Mouse (Mus musculus): ENCODE results near the gene Ubfd1.

The Ubfd1 gene

DNA sequence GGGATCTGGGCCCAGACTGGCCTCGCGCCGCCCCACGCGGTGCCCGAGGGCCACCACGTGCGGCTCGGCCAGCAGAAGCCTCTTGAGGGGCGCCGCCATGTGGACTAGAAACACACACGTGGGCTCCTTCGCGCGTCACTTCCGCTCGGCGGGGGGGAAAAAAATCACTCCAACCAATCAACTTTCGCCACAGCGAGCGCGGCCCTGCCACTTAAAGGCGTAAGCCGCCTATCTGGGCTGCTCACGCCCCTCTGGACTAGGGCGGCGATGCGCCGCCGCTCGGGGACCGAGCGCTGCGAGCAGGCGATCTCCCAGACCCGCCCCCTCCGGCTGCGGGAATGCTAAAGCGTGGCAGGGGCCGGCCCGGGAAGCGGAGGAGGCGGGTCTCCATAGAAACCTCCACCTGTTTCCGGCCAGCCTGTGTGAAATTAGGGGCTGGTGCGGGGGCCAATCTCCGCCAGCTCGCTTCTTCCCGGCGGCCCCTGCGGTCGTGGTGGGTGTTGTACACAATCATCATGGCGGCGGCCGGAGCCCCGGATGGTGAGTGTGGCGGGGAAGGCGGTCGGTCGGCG, at the start of gene Ubfd1, which contains the start of gene Ears2:
TSS of gene Ubfd1 (plus strand) at position 231 of the 572 bp plus-strand sequence.
TSS of gene Ears2 (minus strand) at position 319 of the 572 bp plus-strand sequence.
- peak; percentile 83 to 90 for DNase-seq

DNA sequence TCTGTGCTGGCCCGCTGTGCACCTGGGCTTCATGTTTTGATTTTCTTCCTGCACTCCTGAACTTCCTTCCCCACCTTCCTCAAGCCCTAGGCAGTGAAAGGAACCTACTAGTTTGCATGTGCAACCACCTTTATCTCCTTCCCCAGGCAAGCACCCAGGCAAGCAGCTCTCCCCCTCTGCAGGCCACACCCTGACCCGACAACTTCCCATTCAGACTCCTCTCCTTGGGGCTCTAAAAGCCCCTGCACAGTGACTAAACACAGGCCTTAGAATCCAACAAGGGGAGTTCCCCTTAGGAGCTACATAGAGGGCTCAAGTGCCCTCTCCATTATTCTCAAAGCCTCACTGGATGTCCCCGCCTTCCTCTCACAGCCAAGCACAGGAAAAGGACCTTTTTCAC, 48.7 kb upstream of the Ubfd1 start:
- DNase-seq: peak in 1 of 2 experiments; percentile 20

DNA sequence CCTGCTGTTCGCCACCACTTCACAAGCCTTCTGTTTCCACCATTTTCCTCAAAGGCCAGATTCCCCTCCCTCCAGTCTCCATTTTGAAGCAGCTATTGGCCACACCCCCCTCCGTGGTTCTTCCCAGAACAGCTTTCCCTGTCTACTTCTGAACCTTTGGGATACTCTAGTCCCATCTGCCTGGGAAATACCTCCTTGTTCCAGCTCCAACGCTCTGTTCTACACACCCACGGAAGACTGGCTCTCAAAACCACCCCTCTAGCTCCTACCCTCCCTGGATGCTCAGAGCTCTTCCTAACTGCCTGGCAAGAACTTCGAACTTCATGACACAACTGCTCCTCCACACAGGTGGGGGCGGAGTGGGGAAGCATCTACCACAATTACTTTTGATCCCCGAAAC, 48.0 kb upstream of the Ubfd1 start:
- DNase-seq: no peak

DNA sequence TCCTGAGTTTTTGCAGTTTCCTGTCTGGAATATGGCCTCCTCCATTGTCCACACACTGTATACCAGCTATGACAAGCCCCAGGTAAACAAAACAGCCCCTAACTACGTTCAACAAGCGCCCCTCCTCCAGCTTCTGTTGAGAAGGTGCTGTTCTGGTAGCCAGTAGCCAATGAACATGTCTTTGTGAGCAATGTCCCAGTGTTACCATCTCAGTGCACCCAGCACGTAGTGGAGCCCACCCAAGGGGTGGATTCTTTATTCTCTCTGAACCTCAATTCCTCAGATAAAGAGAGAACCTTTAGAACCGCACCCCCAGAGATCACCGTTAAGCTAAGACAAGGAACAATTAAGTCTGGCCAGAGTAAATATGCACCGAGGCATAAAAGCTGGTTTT, 46.7 kb upstream of the Ubfd1 start:
- no peak for DNase-seq

DNA sequence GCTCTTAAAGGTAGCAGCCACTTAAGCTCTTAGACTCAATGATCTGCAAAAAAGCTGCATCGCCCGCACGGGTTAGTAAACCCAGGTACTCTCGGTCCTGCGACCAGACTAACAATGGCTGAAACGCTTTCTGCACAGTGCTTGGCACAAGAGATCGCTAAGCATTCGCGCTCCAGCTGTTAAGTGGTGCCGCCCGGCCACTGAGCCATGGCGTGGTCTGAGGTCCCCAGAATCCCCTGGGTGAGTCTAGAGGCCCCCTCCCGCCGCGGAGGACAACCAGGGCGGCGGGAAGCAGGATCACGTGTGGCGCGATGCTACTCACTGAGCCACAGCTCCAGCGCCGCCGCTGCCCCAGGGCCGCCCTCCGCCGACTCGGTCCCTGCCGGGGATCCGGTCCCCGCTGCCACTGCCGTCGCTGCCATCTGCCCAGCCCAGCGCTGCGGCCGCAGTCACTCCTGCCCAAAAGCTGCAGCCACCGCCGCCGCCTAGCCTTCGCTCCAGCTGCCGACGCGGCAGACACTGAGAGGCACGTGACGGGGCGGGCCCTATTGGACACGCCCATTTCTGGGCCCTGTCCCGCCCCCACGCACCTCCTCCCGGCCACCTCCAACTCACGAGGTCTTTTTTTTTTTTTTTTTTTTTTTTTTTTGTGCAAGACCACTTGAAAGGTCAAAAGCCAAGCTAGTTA, 46.2 kb upstream of the Ubfd1 start, which contains the start of gene Gga2:
TSS of gene Gga2 (minus strand) at position 556 of the 688 bp plus-strand sequence.
- DNase-seq: peak; percentile 72 to 75

DNA sequence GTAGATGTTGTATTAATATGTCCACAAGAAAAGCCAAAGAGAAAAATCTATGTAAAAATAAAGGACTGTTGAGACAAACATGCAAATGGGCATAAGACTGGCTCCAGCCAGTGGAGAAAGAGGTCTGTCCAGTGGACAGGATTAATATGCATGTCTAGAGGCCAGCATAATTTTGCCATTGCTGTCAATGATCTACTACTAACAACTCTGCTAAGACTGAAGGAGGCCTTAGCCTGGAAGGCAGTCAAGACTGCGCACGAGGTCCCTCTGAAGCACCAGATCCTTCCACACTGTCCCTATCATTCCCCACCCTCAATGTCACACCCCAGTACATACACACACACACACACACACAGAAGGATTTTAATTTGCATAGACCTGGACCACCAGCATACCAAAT, 44.8 kb upstream of the Ubfd1 start:
- no peak for DNase-seq

DNA sequence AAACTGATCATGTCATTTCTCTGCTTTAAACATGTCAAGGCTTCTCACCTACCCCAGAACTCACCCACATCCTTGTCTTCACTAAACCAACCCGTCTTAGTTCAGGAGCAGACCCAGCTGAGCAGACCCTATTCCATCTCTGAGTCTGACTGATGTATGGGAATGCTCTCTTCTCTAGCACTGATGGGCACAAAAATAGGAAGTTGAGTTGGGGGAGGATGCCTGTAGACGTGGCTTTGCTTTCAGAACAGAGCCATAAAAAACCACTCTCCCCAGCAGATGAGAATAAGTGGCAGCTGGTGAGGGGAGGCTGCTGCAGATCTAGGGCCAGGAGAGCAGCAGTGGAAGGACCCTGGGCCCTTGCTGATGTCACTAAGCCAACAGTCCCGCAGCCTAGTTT, 33.6 kb upstream of the Ubfd1 start:
- DNase-seq: no peak

DNA sequence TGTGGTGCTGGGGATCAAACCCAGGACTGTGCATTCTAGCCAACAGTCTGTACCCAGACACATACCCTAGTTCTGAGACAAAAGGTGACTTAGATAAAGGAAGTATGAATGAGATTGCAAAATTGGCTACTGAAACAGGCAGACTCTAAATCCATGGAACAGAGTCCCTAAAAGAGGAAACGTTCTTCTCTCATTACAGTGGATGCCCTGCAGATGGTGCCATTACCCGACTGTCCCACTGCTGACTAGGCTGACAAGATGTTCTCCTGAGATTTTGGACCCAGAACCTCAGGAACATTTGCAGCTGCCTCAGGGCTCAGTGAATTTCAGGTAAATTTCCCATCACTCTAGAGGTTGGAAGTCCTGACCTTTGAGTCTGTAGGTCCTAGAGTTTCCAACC, 32.6 kb upstream of the Ubfd1 start:
- no peak for DNase-seq

DNA sequence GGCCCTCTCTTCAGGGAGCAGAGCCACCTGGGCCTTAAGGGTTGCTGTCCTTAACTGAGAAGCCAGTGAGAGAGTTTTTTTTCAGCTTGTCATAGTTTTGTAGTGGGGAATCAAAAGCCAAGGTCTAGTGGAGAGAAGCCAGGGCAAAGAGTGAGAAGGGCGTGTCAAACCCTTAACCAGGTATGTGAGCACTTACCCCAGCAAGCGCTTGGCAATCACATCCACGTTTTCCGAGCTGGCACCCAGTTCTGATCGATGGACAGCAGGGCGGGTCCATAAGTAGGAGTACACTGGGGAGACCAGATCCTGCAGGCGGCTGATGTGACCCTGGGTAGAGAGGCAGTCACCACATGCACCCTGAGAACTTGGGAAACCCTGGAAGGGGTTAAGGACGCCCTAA, 22.9 kb upstream of the Ubfd1 start:
- DNase-seq: no peak

DNA sequence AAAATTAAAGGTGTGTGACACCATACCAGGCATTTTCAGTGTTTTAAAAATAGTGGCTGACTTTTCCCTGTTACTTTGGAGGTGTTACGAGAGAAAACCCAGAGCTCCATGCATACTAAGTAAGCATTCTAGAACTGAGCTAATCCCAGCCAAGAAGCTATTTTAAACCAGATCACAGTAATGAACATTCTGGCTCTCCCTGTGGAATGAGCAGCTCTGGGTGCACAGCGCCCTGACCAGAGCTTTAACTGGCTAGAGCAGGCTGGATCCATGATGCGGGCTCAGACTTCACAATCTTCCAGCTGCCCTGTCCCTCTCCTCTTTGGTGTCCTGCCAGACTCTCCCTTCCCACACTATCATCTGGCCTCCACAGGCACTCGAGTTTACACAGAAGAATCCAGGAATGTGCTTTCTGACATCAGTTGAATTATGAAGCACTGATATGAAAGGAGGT, 21.8 kb upstream of the Ubfd1 start:
- no peak for DNase-seq

DNA sequence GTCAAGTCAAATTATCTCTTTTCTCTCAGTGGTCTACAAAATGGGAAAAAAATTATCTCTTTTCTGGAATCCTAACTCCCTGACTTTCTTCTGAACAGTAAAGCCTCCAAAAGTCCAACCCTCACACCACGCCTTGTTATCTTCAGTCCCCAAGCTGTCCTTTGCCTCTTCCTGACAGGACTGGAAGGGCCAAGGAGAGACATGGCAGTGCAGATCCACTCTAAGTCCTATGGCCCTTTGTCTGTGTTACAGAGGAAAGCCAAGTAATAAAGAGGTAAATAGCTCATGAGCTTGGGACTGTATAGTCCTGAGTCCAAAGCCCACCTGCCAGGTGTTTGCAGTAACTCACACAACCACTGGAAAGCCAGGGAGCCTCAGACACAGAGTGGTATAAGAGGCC, 21.3 kb upstream of the Ubfd1 start:
- DNase-seq: no peak

DNA sequence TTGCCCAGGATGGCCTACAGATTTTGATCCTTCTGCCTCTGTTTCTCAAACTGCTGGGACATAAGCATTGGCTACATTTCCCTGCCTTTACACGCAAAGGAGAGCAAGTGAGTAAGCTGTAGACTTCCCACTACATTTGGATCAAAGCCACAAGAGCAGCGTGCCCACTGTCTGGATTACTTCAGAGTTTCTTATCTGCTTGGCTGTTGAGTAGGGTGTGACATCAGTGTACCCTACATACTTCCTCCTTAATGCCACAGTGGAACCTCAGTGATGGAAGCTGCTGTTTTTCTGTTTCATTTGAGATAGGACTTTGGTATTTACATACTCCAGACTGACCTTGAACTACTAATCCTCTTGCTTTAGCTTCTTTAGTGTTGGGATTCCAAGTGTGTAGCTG, 20.2 kb upstream of the Ubfd1 start:
- DNase-seq: no peak

DNA sequence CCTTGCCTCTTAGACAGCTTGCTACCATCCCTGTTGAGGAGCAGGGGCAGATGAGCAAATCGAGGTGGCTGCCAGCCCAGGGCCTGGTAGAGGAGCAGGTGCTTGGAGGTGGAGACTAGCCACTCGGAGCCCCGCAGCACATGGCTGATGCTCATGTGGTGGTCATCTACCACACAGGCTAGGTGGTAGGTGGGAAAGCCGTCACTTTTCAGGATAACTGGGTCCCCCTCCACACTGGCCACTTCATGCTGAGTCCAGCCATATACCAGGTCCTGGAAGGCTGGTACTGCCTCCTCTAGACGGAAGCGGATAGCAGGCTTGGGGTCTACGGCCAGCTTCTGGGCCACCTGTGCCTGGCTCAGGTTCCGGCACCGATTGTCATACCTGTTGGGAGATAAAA, 18.8 kb upstream of the Ubfd1 start:
- DNase-seq: no peak

DNA sequence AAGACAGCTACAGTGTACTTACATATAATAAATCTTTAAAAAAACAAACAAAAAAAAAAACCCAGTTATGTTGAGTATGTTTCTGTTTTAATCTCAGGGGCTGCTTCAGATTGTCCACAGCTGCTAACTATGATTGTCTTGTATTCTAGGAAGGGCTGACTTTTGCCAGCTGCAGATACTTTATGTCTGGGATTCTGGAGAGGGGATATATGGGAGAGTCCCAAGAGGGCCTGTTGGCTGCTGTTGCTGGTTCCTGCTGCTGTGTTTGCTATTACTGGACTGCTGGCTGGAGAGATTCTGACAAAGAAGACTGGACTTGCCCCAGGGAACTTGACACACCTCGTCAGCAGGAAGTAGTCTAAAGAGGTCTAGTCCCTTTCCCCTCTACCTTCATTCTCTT, 16.1 kb upstream of the Ubfd1 start:
- DNase-seq: no peak

DNA sequence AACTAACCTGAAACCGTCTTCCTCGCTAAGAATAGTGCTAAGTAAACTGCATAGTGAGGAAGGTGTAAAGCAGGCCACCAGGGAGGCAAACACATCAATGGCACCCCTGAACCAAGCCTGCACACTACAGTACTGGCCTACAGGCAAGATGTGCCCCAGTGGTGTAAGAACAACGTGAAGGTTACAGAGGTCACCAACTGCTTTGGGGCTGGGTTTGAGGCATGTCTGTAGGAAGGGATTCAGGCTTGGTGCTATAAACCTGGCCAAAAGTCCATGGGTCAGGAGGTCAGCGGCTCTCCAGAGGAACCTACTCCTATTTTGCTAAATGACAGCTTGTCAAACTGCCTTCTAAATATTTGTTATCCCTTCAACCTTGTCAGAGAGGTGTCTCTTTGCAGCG, 10.3 kb upstream of the Ubfd1 start:
- DNase-seq: no peak

DNA sequence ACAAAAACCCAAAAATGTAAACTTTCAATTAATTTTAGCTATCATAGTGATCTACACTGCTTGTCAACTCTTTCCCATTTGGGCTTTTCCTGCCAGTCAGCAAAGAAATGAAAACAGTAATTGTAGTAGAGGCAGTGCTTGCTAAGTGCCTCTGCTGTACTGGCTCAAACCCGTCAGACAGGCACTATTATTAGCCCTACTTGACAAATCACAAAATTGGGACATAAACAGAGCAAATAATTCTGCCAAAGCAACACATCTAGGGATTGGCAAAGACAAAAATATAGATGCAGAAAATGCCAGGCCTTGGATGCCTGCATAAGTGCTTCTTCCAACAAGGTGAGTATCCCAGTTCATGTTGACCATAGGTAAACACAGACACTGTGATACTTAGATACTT, 1.3 kb upstream of the Ubfd1 start:
- DNase-seq: no peak

DNA sequence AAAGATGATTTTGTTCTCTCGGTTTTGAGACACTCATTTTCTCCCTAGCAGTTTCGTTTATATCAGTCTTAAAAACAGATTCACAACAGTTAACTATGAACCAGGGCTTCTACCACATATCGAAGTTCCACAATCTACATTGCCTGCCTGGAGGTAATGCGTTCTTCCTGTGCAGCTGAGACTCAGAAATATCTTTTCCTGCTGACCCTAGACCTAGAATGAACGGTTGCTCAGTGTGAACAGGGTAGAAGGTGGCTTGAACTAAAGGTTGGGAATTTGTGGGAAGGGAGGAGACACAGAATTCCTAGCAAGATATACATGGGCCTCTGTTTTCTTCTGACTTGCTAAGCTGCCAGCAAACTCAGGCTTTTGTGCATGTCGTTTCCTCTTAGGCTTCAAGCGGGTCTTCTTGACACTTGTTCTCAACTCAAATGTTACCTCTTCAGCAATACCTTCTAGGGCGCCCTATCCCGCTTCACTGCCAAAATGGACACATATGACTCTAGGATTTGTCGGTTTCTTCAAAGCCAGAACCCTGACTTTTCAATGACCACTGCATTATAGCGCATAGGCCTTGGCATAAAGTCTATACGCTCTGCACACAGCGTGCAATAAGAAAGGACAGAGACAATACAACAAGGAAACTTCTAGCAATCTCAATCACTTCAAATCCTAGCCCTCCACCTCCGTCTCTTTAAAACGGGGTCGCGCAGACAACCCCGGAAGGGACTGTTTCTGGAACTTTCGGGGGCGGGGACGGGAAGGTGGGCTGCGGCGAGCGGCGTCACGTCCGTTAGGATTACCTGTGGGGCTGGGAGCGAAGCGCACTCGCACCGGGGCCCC, 652 bp upstream of the Ubfd1 start:
- DNase-seq: no peak

DNA sequence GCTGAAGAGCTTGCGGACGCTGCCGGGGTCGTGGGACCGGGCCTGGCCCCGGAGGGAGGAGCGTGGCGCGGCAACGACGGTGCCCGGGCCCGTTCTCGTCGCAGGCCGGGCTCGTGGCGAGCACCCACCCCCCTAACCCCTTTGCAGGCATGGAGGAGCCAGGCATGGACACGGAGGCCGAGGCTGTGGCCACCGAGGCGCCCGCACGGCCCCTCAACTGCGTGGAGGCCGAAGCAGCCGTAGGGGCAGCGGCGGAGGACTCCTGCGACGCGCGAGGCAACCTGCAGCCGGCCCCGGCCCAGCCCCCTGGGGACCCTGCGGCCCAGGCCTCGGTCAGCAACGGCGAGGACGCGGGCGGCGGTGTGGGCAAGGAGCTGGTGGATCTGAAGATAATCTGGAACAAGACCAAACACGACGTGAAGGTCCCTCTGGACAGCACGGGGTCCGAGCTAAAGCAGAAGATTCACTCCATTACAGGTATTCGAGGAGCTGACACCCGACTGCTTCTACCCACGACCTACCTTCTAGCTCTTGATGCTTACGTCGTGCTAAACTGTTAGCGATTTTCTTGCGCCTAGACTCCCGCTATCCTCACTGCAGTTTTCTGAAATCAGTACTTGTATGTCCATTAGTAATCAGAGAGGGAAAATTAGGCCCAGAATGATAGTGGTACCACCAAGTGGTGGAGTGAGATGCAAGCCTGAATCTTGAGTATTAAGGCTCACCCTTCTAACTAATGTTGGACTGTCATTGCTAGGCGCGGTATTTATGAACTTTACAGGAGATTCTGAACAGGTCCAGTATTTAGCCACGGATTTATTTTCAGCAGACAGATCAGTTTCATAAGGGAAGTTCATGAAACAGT, 774 bp downstream of the Ubfd1 start:
- no peak for DNase-seq

DNA sequence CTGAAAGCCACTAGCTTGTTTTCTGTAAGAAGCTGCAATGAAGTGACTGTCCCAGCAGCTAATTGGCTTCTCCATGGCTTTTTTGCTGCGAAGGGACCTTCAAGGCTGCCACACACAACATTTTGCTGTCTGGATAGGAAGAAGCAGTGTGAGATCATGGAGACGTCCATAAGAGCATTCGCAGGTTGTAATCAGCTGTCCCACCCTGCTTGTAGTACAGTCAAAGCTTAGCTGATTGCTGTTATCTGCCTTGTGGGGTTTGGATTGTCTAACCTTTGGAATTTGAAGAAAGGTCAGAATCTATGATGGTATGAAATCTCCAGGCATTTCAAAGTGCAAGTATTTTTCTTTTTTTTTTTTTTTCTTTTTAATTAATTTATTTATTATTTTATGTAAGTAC, 7.4 kb downstream of the Ubfd1 start:
- DNase-seq: no peak

DNA sequence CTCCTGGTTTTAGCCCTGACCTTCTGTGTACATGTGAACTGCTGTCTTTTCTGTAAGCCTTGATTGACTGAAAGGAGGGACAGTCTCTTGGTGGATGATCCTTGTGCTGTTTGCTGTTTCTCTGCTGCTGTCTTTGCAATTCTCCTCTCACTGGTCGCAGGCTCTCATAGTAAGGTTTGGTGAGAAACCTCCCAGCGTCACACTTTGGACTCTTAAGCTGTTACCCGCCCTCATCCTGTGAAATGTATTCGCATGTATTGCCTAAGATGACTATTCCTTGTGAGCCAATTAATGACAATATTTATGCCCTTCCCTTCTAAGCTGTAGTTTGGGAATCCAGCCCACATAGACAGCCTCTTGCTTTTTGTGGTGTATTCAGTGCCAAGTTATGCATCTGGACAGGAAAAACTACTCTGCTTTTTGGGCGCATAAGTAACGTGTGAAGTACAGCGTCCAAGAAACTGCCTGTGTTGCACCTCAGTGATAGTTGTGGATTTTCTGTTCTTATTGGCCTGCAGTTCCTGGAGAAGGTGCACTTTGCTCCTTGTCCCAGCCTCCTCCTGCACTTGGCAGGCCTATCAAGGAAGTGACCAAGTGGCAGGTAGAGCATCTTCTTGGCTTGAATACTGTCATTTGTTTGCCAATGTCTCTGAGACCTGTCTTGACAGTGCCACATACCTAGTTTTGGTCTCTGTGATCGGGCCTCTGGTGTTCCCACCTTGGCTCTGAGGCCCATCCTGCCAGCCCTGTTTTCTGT, 13.0 kb downstream of the Ubfd1 start:
- DNase-seq: no peak

DNA sequence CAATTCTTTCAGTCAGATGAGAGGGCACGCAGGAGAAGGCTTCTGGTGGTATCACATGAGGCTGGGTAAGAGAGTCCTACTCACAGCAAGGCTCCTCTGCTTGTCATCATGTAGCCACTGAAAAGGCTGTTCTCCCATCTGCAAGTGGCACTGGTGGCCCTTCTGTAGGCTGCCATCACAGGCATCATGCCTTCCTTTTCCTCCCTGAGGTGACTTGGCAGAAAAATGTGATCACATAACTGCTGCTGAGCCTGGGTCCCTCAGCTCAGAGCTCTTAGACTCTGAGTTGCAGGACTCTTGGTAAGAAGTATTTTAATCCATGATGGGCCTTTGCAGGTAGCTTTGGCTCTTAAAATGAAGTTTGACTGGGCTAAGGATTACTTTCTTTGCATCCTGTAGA, 14.1 kb downstream of the Ubfd1 start:
- no peak for DNase-seq
